Mouse (Mus musculus): Measurements from ENCODE around the gene Cfap65.

- TF ChIP-seq POLR2A (IDR thresholded peaks at IDR 0.05; ENCODE audit: borderline replicate concordance, extremely low read depth, low read depth, low read length) (no peak), CTCF (IDR thresholded peaks at IDR 0.05; ENCODE audit: insufficient read depth, low read length) (peak; percentile 83)
These were observed 8.7 kb downstream of the Cfap65 start for GRCm38 (mm10) chr1:74926721-74927120.

Data from lung, adult 2 months (tissue).